Mouse (Mus musculus): ENCODE measurements around the gene Il17d. TPM values are rescaled to one million over a fixed set of nuclear protein-coding genes. Genes with fewer than 3 reads are reported as not detected.
A peak's percentile ranks its signal among the peaks of the same experiment; 100 is the strongest.

The Il17d gene
- polyA plus RNA-seq, 1 experiment from 2014 or later: 7.2 TPM

DNA sequence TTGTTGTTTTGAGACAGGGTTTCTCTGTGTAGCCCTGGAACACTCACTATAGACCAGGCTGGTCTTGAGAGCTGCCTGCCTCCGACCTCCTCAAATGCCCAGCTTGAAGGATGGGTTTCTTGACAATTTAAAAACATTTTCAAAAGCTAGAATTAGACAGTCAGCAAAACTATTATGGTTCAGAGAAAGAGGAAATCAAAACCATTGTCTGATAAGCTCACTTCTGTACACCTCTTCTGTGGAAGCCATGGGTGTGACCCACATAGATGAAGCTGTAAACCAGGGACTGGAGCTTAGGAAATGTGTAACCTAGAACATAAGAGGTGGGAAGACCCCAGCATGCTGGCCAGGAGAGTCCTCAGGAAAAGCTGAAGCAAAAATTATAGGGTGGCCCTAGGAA is 32.3 kb downstream of the Il17d start:
- Histone ChIP-seq H3K27ac (ENCODE audit: low read length) (no peak overlapping the region), H3K27me3 (ENCODE audit: control insufficient read depth, insufficient read depth, low read depth, low read length) (no peaks in the 10 kb centered on the region), H3K9ac (ENCODE audit: low read depth, low read length) (no peak overlapping the region), H3K9me3 (replicated peaks; ENCODE audit: control insufficient read depth, low read length, poor library complexity, severe bottlenecking) (no peaks in the 10 kb centered on the region), H3K4me3 (ENCODE audit: low read depth, low read length) (no peak overlapping the region), H3K4me1 (ENCODE audit: control insufficient read depth, insufficient read depth, low read length) (no peaks in the 10 kb centered on the region), H3K36me3 (ENCODE audit: control insufficient read depth, insufficient read depth, low read length) (no peaks in the 10 kb centered on the region), H3K4me2 (ENCODE audit: low read length) (no peak overlapping the region)
- ATAC-seq: no peak
- WGBS: 97% methylated on average over 1 of the region's 1 CpGs

DNA sequence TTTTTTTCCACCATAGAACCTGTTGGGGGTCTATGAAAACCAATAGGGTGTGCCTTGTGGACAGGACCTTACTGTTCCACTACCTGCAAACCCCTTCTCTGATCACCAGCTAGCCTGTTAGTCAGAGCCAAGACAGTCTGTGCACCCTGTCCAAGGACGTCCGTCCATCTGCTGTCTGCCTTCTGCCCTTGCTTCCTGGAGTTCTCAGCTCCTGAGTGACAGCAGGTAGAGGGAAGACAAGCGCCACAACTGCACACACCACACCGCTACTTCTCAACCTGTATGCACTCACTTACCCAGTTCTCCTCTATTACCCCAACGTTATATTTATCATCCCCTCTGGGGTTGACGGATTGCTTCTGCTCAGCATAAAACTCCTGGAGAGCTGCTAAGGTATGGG is 41.0 kb downstream of the Il17d start:
- no peak overlapping the region for H3K4me2 ChIP-seq (ENCODE audit: low read length)
- H3K4me1 ChIP-seq (ENCODE audit: control insufficient read depth, insufficient read depth, low read length): peaks cover 1% of the 10 kb centered on the region
- WGBS: 95% methylated on average over 6 of the region's 6 CpGs
- no peak overlapping the region for H3K27ac ChIP-seq (ENCODE audit: low read length)
- no peaks in the 10 kb centered on the region for H3K27me3 ChIP-seq (ENCODE audit: control insufficient read depth, insufficient read depth, low read depth, low read length)
- no peak overlapping the region for H3K9ac ChIP-seq (ENCODE audit: low read depth, low read length)
- no peaks in the 10 kb centered on the region for H3K9me3 ChIP-seq (replicated peaks; ENCODE audit: control insufficient read depth, low read length, poor library complexity, severe bottlenecking)
- H3K4me3 ChIP-seq (ENCODE audit: low read depth, low read length): no peak overlapping the region
- no peaks in the 10 kb centered on the region for H3K36me3 ChIP-seq (ENCODE audit: control insufficient read depth, insufficient read depth, low read length)
- no peak for ATAC-seq

DNA sequence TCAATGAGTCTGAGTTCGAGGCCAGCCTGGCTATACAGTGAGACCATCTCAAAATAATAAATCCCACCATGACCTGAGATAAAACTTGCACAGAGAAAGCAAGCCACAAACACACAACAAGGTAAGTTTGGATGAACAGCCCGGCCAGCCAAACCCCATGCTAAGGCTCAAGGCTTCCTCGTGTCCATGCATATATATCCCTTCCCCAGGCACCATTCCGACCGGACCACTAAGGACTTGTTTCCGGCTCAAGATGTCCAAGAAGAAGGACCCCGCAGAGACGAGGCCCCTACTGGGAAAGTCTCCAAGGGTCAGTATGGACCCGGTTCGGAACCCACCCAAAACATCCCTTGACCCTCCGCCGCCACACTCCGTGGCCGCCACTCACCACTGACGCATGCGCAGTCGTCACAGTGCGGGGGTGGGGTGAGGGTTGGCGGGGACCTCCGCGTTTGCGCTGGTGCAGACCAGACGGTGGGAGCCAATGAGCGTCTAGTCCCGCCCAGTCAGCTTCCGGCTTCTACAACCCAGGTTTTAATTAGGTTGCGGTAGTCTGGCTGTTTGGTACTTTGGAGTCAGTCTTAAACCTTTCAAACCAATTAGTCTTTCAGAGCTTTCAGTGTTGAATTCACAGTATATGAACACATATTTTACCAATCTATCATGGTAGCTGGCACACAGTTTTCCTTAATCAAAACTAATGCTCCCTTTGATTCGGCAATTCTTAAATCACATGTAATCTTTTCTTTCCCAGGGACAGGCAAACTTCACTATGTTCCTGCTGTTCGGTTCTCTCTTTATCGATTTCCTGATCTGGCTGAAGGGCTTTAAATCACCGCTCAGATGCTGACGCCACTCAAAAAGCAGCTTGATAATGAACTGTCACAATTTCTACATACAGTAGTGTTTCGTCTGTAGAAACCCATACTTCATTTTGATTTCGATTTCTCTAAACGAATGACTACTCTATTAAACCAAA is 46.9 kb downstream of the Il17d start, which contains the start of gene Eef1akmt1:
Gene Eef1akmt1, minus strand, starts transcription at position 458 of the 979 bp plus-strand sequence.
- 9% methylated on average over 35 of the region's 35 CpGs for WGBS
- Histone ChIP-seq H3K4me3 (ENCODE audit: low read depth, low read length) (peak within 1 kb of the TSS; percentile 76), H3K36me3 (ENCODE audit: control insufficient read depth, insufficient read depth, low read length) (no peaks in the 10 kb centered on the region), H3K4me1 (ENCODE audit: control insufficient read depth, insufficient read depth, low read length) (peaks cover 6% of the 10 kb centered on the region), H3K9ac (ENCODE audit: low read depth, low read length) (peak within 1 kb of the TSS; percentile 81), H3K4me2 (ENCODE audit: low read length) (peak within 1 kb of the TSS; percentile 76), H3K9me3 (replicated peaks; ENCODE audit: control insufficient read depth, low read length, poor library complexity, severe bottlenecking) (no peaks in the 10 kb centered on the region; the same call in 1 of the 2 replicates), H3K27ac (ENCODE audit: low read length) (peak within 1 kb of the TSS; percentile 78), H3K27me3 (ENCODE audit: control insufficient read depth, insufficient read depth, low read depth, low read length) (no peaks in the 10 kb centered on the region)
- ATAC-seq: peak; percentile 100

DNA sequence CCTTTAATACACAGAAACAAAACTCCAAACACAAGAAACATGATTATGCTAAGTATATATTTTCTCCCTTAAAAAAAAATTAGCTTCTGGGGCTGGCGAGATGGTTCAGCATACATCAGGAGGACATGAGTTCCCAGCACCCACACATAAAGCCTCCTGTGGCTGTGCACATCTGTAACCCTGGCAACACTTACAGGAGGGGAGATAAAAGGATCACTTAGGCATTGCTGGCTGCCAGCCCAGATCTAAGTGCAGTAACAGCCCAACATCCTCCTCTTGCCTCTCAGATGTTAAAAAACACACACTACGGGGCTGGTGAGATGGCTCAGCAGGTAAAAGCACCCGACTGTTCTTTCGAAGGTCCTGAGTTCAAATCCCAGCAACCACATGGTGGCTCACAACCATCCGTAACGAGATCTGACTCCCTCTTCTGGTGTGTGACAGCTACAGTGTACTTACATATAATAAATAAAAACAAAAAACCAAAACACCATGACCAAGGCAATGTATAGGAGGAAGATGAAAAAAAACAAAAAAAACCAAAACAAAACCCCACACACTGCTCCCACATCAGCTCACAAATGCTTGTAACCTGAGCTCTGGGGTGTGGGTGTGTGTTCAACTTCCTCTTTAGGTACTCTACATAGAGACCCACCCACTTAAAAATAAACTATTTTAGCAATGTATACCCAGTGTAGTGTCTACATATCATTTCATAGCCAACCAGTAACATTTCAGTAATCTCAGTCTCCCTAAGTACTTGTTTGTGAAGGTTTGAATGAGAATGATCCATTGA is 50.4 kb downstream of the Il17d start:
- 88% methylated on average over 6 of the region's 6 CpGs for WGBS
- ATAC-seq: no peak
- 0 out of 2 replicates have a peak, but pooled peaks cover 2% of the 10 kb centered on the region for H3K36me3 ChIP-seq (ENCODE audit: control insufficient read depth, insufficient read depth, low read length)
- no peak overlapping the region for H3K4me3 ChIP-seq (ENCODE audit: low read depth, low read length)
- H3K9ac ChIP-seq (ENCODE audit: low read depth, low read length): no peak overlapping the region
- H3K4me2 ChIP-seq (ENCODE audit: low read length): no peak overlapping the region
- H3K9me3 ChIP-seq (replicated peaks; ENCODE audit: control insufficient read depth, low read length, poor library complexity, severe bottlenecking): no peaks in the 10 kb centered on the region; the same call in 1 of the 2 replicates
- no peak overlapping the region for H3K27ac ChIP-seq (ENCODE audit: low read length)
- H3K4me1 ChIP-seq (ENCODE audit: control insufficient read depth, insufficient read depth, low read length): peaks cover 6% of the 10 kb centered on the region
- no peaks in the 10 kb centered on the region for H3K27me3 ChIP-seq (ENCODE audit: control insufficient read depth, insufficient read depth, low read depth, low read length)

DNA sequence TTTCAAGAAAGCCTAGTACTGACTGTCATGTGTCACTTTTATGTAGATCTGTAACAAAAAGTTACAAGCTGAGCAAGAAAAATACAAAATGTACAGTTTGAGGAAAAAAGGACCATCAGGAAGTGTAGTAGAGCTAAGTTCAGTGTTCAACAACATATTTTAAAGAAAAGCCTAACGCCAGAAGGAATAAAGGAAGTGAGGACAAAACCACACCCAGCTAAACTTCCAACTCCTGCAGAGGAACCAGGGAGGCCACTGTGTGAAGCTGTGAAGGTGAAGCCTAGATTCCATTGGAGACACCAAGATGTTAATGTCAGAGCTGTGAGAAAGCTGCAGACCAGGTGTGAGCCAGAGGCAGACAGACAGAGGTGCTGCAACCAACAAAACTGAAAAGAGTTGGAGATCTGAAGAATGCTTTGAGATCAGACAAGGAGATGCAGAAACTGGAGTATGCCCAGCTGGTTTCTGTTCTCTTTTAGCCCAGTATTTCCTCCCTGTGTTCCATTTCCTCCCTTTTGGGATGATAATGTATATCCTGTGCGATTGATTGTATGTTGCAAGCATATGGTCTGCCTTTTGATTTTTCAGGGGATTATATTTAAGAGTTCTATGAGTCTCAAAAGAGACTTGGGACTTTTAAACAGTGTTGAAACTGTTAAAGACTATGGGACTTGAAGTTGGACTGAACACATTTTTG is 51.9 kb downstream of the Il17d start:
- no peaks in the 10 kb centered on the region for H3K27me3 ChIP-seq (ENCODE audit: control insufficient read depth, insufficient read depth, low read depth, low read length)
- no peak overlapping the region for H3K27ac ChIP-seq (ENCODE audit: low read length)
- 92% methylated on average over 2 of the region's 2 CpGs for WGBS
- H3K4me3 ChIP-seq (ENCODE audit: low read depth, low read length): no peak overlapping the region
- no peak for ATAC-seq
- H3K4me2 ChIP-seq (ENCODE audit: low read length): no peak overlapping the region
- H3K9ac ChIP-seq (ENCODE audit: low read depth, low read length): no peak overlapping the region
- H3K9me3 ChIP-seq (replicated peaks; ENCODE audit: control insufficient read depth, low read length, poor library complexity, severe bottlenecking): no peaks in the 10 kb centered on the region; the same call in 1 of the 2 replicates
- H3K4me1 ChIP-seq (ENCODE audit: control insufficient read depth, insufficient read depth, low read length): no peaks in the 10 kb centered on the region
- peaks cover 5% of the 10 kb centered on the region; the same call in 1 of the 2 replicates for H3K36me3 ChIP-seq (ENCODE audit: control insufficient read depth, insufficient read depth, low read length)

DNA sequence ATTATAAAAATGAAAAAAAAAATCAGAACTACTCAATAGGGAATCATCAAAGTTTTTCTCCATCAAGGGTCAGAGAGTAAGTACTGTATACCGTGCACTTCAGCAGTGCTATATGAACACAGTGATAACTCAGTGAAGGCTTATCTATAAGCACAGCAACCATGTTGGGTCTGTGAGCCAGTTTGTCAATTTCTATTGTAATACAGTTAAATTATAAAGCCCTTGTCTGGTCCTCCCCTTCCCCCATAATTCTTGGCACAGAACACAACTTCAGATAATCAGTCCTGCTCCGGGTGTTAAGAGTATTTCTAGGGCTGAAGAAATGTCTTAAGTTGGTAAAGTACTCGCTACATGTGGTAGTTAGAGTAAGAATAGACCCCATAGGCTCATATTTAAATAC is 67.3 kb downstream of the Il17d start:
- WGBS: 96% methylated on average over 3 of the region's 3 CpGs
- no peak for ATAC-seq
- no peak overlapping the region for H3K9ac ChIP-seq (ENCODE audit: low read depth, low read length)
- H3K27ac ChIP-seq (ENCODE audit: low read length): no peak overlapping the region
- no peaks in the 10 kb centered on the region for H3K27me3 ChIP-seq (ENCODE audit: control insufficient read depth, insufficient read depth, low read depth, low read length)
- H3K4me3 ChIP-seq (ENCODE audit: low read depth, low read length): no peak overlapping the region
- H3K4me1 ChIP-seq (ENCODE audit: control insufficient read depth, insufficient read depth, low read length): no peaks in the 10 kb centered on the region
- H3K4me2 ChIP-seq (ENCODE audit: low read length): no peak overlapping the region
- H3K36me3 ChIP-seq (ENCODE audit: control insufficient read depth, insufficient read depth, low read length): peaks cover 21% of the 10 kb centered on the region
- H3K9me3 ChIP-seq (replicated peaks; ENCODE audit: control insufficient read depth, low read length, poor library complexity, severe bottlenecking): no peaks in the 10 kb centered on the region

Other genes with a start within 250 kb of the Il17d start
- 9.6 and 12.3 TPM in 2 replicates for gene Cryl1, start 126.2 kb upstream of the Il17d start, polyA plus RNA-seq (2015; fragmentation: Nextera tagmentation; extraction: Ambion mirVana)
- 17.3 and 19.4 TPM in 2 replicates for gene Ift88, start 100.7 kb upstream of the Il17d start, polyA plus RNA-seq (2015; fragmentation: Nextera tagmentation; extraction: Ambion mirVana)
- gene Eef1akmt1, start 46.8 kb downstream of the Il17d start, polyA plus RNA-seq (2015; fragmentation: Nextera tagmentation; extraction: Ambion mirVana): 87.3 and 89.3 TPM in 2 replicates
- 10.5 and 12.2 TPM in 2 replicates for gene Xpo4, start 140.7 kb downstream of the Il17d start, polyA plus RNA-seq (2015; fragmentation: Nextera tagmentation; extraction: Ambion mirVana)
- gene Gm49361, start 221.3 kb downstream of the Il17d start, polyA plus RNA-seq (2015; fragmentation: Nextera tagmentation; extraction: Ambion mirVana): not detected in 2 replicates
- gene Lats2, start 233.6 kb downstream of the Il17d start, polyA plus RNA-seq (2015; fragmentation: Nextera tagmentation; extraction: Ambion mirVana): 5.2 and 5.5 TPM in 2 replicates

All from midbrain, embryonic 16.5 days (tissue).